Mouse (Mus musculus) layer of hippocampus, adult 2 months (tissue): ENCODE results near the gene Ykt6. TPM values are rescaled to one million over a fixed set of nuclear protein-coding genes. Genes with fewer than 3 reads are reported as not detected.

Source experiments
- DNase-seq, 2 experiments: peaks; one replicate each; pipeline ENCODE4 v3.0.0; 2022; ENCODE audit warnings: low spot score in 2 of 2
- H3K27ac ChIP-seq: fragments of 200-600 bp; 2 replicates; pipeline ENCODE4 v1.8.1; 2022
- H3K4me3 ChIP-seq: fragments of 200-600 bp; 2 replicates; pipeline ENCODE4 v1.8.1; 2022; ENCODE audit warnings: mild to moderate bottlenecking
- CTCF ChIP-seq: fragments of 200-600 bp; conservative IDR thresholded peaks from 2 replicates; pipeline ENCODE4 v1.8.1; 2022; ENCODE audit warnings: antibody characterized with exemption, mild to moderate bottlenecking, moderate library complexity
- total RNA-seq, 2 experiments: library from RNA; stranded (reverse); gene quantifications; 2 replicates each; pipeline ENCODE4 v1.2.3; 2021

Gene Ykt6
- total RNA-seq, 2 experiments from 2014 or later: 63.4 to 71.4 TPM

- TF ChIP-seq CTCF: peak; percentile 76
- DNase-seq: no peak
- no peak overlapping the region for H3K27ac ChIP-seq
- H3K4me3 ChIP-seq: no peak overlapping the region
Measured at GRCm38 (mm10) chr11:5953130-5953765, 2.2 kb upstream of the Ykt6 start.

GRCm38 (mm10) chr11:5954435-5954834 is 1.1 kb upstream of the Ykt6 start:
- no peak for DNase-seq
- no peak for TF ChIP-seq CTCF
- no peak overlapping the region for H3K27ac ChIP-seq
- H3K4me3 ChIP-seq: no peak overlapping the region

GRCm38 (mm10) chr11:5954965-5955504 is 458 bp upstream of the Ykt6 start:
- Histone ChIP-seq H3K4me3 (peak overlapping the region; percentile 93), H3K27ac (peak overlapping the region; percentile 95)
- no peak for DNase-seq
- peak; percentile 73 for TF ChIP-seq CTCF

GRCm38 (mm10) chr11:5960051-5960450 is 4.6 kb downstream of the Ykt6 start:
- DNase-seq: no peak
- peak overlapping the region; percentile 32; the same call in 1 of the 2 replicates for H3K27ac ChIP-seq
- no peak overlapping the region for H3K4me3 ChIP-seq
- TF ChIP-seq CTCF: no peak

- H3K4me3 ChIP-seq: no peak overlapping the region
Measured at GRCm38 (mm10) chr11:5965865-5966264, 10.4 kb downstream of the Ykt6 start.

GRCm38 (mm10) chr11:5966751-5967150 is 11.3 kb downstream of the Ykt6 start:
- Histone ChIP-seq H3K27ac (peak overlapping the region; percentile 74; the same call in 1 of the 2 replicates), H3K4me3 (no peak overlapping the region)
- no peak for DNase-seq
- TF ChIP-seq CTCF: no peak

More at GRCm38 (mm10) chr11:5965865-5966264, 10.4 kb downstream of the Ykt6 start:
- no peak for TF ChIP-seq CTCF
- no peak for DNase-seq
- H3K27ac ChIP-seq: peak overlapping the region; percentile 74

- no peak for DNase-seq
- Histone ChIP-seq H3K27ac (peak overlapping the region; percentile 74), H3K4me3 (no peak overlapping the region)
- no peak for TF ChIP-seq CTCF
Measured at GRCm38 (mm10) chr11:5968223-5968622, 12.7 kb downstream of the Ykt6 start.

- DNase-seq: no peak
- Histone ChIP-seq H3K27ac (peak overlapping the region; percentile 61; the same call in 1 of the 2 replicates), H3K4me3 (no peak overlapping the region)
- TF ChIP-seq CTCF: no peak
Measured at GRCm38 (mm10) chr11:5971202-5971601, 15.7 kb downstream of the Ykt6 start.

GRCm38 (mm10) chr11:5973151-5973550 is 17.7 kb downstream of the Ykt6 start:
- TF ChIP-seq CTCF: no peak
- no peak overlapping the region for H3K4me3 ChIP-seq
- no peak for DNase-seq
- peak overlapping the region; percentile 61; the same call in 1 of the 2 replicates for H3K27ac ChIP-seq

GRCm38 (mm10) chr11:5974053-5974452 is 18.6 kb downstream of the Ykt6 start:
- Histone ChIP-seq H3K27ac (peak overlapping the region; percentile 59), H3K4me3 (no peak overlapping the region)
- TF ChIP-seq CTCF: no peak
- no peak for DNase-seq

- Histone ChIP-seq H3K27ac (no peak overlapping the region), H3K4me3 (no peak overlapping the region)
- no peak for TF ChIP-seq CTCF
- DNase-seq: no peak
Measured at GRCm38 (mm10) chr11:5975068-5975467, 19.6 kb downstream of the Ykt6 start.

- no peak for DNase-seq
- H3K27ac ChIP-seq: peak overlapping the region; percentile 65
- no peak for TF ChIP-seq CTCF
- no peak overlapping the region for H3K4me3 ChIP-seq
Measured at GRCm38 (mm10) chr11:5976106-5976505, 20.6 kb downstream of the Ykt6 start.

- no peak for DNase-seq
- Histone ChIP-seq H3K27ac (peak overlapping the region; percentile 39; the same call in 1 of the 2 replicates), H3K4me3 (no peak overlapping the region)
- peak; percentile 53 for TF ChIP-seq CTCF
Measured at GRCm38 (mm10) chr11:5979088-5979487, 23.6 kb downstream of the Ykt6 start.

GRCm38 (mm10) chr11:5980108-5980507 is 24.6 kb downstream of the Ykt6 start:
- TF ChIP-seq CTCF: no peak
- Histone ChIP-seq H3K4me3 (no peak overlapping the region), H3K27ac (peak overlapping the region; percentile 55; the same call in 1 of the 2 replicates)
- no peak for DNase-seq
